Mouse (Mus musculus): ENCODE results near the gene Ell3. TPM values are rescaled to one million over a fixed set of nuclear protein-coding genes. Genes with fewer than 3 reads are reported as not detected.

Gene Ell3
- polyA plus RNA-seq, 1 experiment = 18.1 TPM

DNA sequence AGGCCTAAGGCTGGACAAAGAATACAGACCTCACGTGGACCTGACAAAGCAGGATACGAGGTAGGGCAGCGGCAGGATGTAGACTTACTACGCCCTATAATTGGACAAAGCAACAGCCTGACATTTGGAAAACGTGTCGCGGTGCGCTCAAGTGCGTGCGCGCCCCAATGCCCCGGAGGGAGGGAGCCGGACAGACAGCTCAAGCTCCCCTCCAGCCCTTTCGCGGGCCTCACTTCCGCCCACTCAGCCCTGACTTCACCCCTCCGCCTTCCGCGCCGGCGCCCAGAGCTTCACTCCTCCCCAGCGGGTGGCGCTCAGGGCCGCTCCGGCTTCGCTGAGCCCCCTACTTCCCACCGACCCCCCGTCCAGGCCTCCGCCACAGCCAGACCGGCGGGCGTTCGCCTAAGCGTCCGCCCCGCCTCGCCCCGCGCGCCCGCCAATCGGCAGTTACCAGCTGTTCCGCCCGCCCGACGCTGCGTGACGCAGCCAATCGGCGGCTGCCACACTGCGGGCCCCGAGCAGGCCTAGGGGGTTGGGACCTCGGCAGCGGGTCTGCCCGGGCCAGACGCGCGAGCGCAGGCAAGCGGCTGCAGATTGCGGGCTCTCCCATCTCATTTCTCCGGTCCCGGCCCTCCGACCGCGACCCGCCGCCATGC is 30.6 kb downstream of the Ell3 start, which contains the start of the genes Pdia3 and Catsper2:
Pdia3 (plus strand) TSS at position 389 of the 656 bp plus-strand sequence.
Catsper2 (minus strand) TSS at position 406 of the 656 bp plus-strand sequence.
- Histone ChIP-seq H3K36me3 (ENCODE audit: control insufficient read depth, insufficient read depth, low read length, poor library complexity, severe bottlenecking) (peaks cover 28% of the 10 kb centered on the region), H3K9me3 (replicated peaks; ENCODE audit: control insufficient read depth, insufficient read depth, low read length, poor library complexity, severe bottlenecking) (no peaks in the 10 kb centered on the region), H3K4me3 (ENCODE audit: low read depth, low read length) (peak within 1 kb of the TSS; percentile 100), H3K4me1 (ENCODE audit: control insufficient read depth, insufficient read depth, low read length) (no peaks in the 10 kb centered on the region), H3K9ac (ENCODE audit: low read depth, poor library complexity, severe bottlenecking) (peak within 1 kb of the TSS; percentile 96), H3K27me3 (ENCODE audit: control insufficient read depth, insufficient read depth, low read length, poor library complexity, severe bottlenecking) (no peaks in the 10 kb centered on the region), H3K27ac (ENCODE audit: insufficient read depth, low read length) (peak within 1 kb of the TSS; percentile 88)
- peak; percentile 76 for TF ChIP-seq POLR2A (IDR thresholded peaks at IDR 0.05; ENCODE audit: insufficient read depth, low read length)
- 0 out of 2 replicates have a peak, but pooled peaks have one; percentile 43 for TF ChIP-seq EP300 (IDR thresholded peaks at IDR 0.05; ENCODE audit: insufficient read depth, low read depth, low read length)
- no peak for TF ChIP-seq CTCF (IDR thresholded peaks at IDR 0.05; ENCODE audit: low read depth, low read length)

DNA sequence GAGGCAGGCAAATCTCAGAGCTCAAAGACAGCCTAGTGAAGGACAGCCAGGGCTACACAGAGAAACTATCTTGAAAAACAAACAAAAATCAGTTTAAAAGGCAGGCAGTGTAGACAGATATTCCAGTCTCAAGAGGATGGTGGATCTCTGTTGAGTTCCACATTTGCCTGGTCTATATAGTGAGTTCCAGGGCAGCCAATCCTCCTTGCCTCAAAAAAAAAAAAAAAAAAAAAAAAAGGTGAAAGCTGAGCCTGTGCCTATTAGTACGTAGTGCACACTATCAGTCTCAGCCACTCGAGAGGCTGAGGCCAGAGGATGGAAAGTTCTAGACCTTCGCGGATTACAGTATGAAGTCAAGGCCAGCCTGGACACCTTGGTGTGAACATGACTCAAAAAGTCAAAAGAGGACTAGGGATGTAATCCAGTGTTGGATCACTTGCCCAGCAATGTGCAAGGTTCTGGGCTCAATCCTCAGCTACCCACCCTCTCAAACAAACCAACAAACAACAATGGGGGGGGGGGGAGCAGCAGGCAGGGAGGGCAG is 31.2 kb downstream of the Ell3 start:
- Histone ChIP-seq H3K27ac (ENCODE audit: insufficient read depth, low read length) (peak overlapping the region; percentile 78), H3K9me3 (replicated peaks; ENCODE audit: control insufficient read depth, insufficient read depth, low read length, poor library complexity, severe bottlenecking) (no peaks in the 10 kb centered on the region), H3K4me1 (ENCODE audit: control insufficient read depth, insufficient read depth, low read length) (no peaks in the 10 kb centered on the region), H3K4me3 (ENCODE audit: low read depth, low read length) (peak overlapping the region; percentile 80), H3K36me3 (ENCODE audit: control insufficient read depth, insufficient read depth, low read length, poor library complexity, severe bottlenecking) (peaks cover 24% of the 10 kb centered on the region), H3K27me3 (ENCODE audit: control insufficient read depth, insufficient read depth, low read length, poor library complexity, severe bottlenecking) (no peaks in the 10 kb centered on the region), H3K9ac (ENCODE audit: low read depth, poor library complexity, severe bottlenecking) (peak overlapping the region; percentile 96)
- TF ChIP-seq POLR2A (IDR thresholded peaks at IDR 0.05; ENCODE audit: insufficient read depth, low read length) (no peak), CTCF (IDR thresholded peaks at IDR 0.05; ENCODE audit: low read depth, low read length) (no peak), EP300 (IDR thresholded peaks at IDR 0.05; ENCODE audit: insufficient read depth, low read depth, low read length) (no peak)

DNA sequence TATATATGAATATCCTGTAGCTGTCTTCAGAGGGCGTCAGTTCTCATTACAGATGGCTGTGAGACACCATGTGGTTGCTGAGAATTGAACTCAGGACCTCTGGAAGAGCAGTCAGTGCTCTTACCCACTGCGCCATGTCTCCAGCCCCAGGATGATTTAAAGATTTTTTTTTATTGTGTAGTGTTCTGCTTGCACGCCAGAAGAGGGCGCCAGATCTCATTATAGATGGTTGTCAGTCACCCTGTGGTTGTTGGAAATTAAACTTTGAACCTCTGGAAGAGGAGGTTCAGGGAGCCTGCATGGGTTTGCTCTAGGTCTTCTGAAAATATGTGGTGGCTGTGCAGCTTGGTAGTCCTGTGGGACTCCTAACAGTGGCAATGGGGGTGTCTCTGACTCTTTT is 35.9 kb downstream of the Ell3 start:
- no peaks in the 10 kb centered on the region for H3K9me3 ChIP-seq (replicated peaks; ENCODE audit: control insufficient read depth, insufficient read depth, low read length, poor library complexity, severe bottlenecking)
- no peaks in the 10 kb centered on the region for H3K36me3 ChIP-seq (ENCODE audit: control insufficient read depth, insufficient read depth, low read length, poor library complexity, severe bottlenecking)
- no peak overlapping the region for H3K9ac ChIP-seq (ENCODE audit: low read depth, poor library complexity, severe bottlenecking)
- no peak overlapping the region for H3K4me3 ChIP-seq (ENCODE audit: low read depth, low read length)
- no peaks in the 10 kb centered on the region for H3K27me3 ChIP-seq (ENCODE audit: control insufficient read depth, insufficient read depth, low read length, poor library complexity, severe bottlenecking)
- no peak for TF ChIP-seq EP300 (IDR thresholded peaks at IDR 0.05; ENCODE audit: insufficient read depth, low read depth, low read length)
- TF ChIP-seq CTCF (IDR thresholded peaks at IDR 0.05; ENCODE audit: low read depth, low read length) = peak; percentile 1
- no peak overlapping the region for H3K27ac ChIP-seq (ENCODE audit: insufficient read depth, low read length)
- H3K4me1 ChIP-seq (ENCODE audit: control insufficient read depth, insufficient read depth, low read length) = no peaks in the 10 kb centered on the region

DNA sequence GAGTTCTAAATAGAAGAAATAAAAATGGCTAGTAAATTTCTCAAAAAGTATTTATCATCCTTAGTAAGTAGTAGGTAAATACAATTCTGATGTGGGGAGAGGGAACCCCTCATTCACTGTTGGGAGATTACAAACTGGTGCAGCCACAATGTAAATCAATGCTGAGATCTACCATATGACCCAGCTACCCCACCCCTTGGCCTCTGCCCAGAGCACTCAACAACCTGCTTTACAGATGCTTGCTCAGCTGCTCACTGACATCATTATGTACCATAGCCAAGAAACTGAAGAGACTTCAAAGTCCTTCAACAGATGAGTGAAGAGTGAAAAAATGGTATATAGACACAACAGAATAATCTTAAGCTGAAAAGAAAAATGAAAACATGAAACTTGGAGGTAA is 40.8 kb downstream of the Ell3 start:
- Histone ChIP-seq H3K27me3 (ENCODE audit: control insufficient read depth, insufficient read depth, low read length, poor library complexity, severe bottlenecking) (no peaks in the 10 kb centered on the region), H3K36me3 (ENCODE audit: control insufficient read depth, insufficient read depth, low read length, poor library complexity, severe bottlenecking) (no peaks in the 10 kb centered on the region), H3K27ac (ENCODE audit: insufficient read depth, low read length) (no peak overlapping the region), H3K4me1 (ENCODE audit: control insufficient read depth, insufficient read depth, low read length) (no peaks in the 10 kb centered on the region), H3K9ac (ENCODE audit: low read depth, poor library complexity, severe bottlenecking) (no peak overlapping the region), H3K9me3 (replicated peaks; ENCODE audit: control insufficient read depth, insufficient read depth, low read length, poor library complexity, severe bottlenecking) (no peaks in the 10 kb centered on the region), H3K4me3 (ENCODE audit: low read depth, low read length) (no peak overlapping the region)
- TF ChIP-seq EP300 (IDR thresholded peaks at IDR 0.05; ENCODE audit: insufficient read depth, low read depth, low read length) (no peak), CTCF (IDR thresholded peaks at IDR 0.05; ENCODE audit: low read depth, low read length) (no peak), POLR2A (IDR thresholded peaks at IDR 0.05; ENCODE audit: insufficient read depth, low read length) (no peak)

DNA sequence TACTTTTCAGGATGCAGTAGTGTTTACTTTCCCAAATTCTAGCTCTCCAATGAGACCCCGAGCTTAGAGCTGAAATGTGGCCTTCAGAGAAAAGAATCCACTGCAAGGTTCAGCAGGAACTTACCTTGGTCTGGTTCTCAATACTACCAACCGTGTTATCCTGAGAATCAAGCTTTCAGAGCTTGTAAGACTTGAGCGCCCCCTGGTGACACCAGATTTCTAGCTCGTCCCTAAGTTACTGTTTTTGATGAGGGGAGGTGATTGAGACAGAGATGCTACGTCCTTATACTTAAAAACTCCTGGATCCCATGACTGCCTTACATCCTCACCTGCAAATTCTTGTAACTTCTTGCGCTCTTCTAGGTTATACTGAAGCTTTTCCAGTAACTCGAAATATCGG is 47.5 kb downstream of the Ell3 start:
- H3K9me3 ChIP-seq (replicated peaks; ENCODE audit: control insufficient read depth, insufficient read depth, low read length, poor library complexity, severe bottlenecking) = no peaks in the 10 kb centered on the region
- no peak for TF ChIP-seq POLR2A (IDR thresholded peaks at IDR 0.05; ENCODE audit: insufficient read depth, low read length)
- TF ChIP-seq CTCF (IDR thresholded peaks at IDR 0.05; ENCODE audit: low read depth, low read length) = no peak
- TF ChIP-seq EP300 (IDR thresholded peaks at IDR 0.05; ENCODE audit: insufficient read depth, low read depth, low read length) = no peak
- no peak overlapping the region for H3K9ac ChIP-seq (ENCODE audit: low read depth, poor library complexity, severe bottlenecking)

More for the DNA sequence above, 47.5 kb downstream of the Ell3 start:
- Histone ChIP-seq H3K27ac (ENCODE audit: insufficient read depth, low read length) (no peak overlapping the region), H3K27me3 (ENCODE audit: control insufficient read depth, insufficient read depth, low read length, poor library complexity, severe bottlenecking) (no peaks in the 10 kb centered on the region), H3K36me3 (ENCODE audit: control insufficient read depth, insufficient read depth, low read length, poor library complexity, severe bottlenecking) (no peaks in the 10 kb centered on the region), H3K4me1 (ENCODE audit: control insufficient read depth, insufficient read depth, low read length) (no peaks in the 10 kb centered on the region), H3K4me3 (ENCODE audit: low read depth, low read length) (no peak overlapping the region)

Other genes starting within 250 kb of the Ell3 start
- gene Trp53bp1, start 172.9 kb downstream of the Ell3 start, polyA plus RNA-seq (2011; ENCODE audit: insufficient read depth, insufficient read length, low read depth, missing spikeins) = 76.2 and 101 TPM in 2 replicates
- 5.3 and 9.2 TPM in 2 replicates for gene Map1a, start 154.7 kb downstream of the Ell3 start, polyA plus RNA-seq (2011; ENCODE audit: insufficient read depth, insufficient read length, low read depth, missing spikeins)
- gene Ppip5k1, start 88.9 kb downstream of the Ell3 start, polyA plus RNA-seq (2011; ENCODE audit: insufficient read depth, insufficient read length, low read depth, missing spikeins) = 14.9 TPM in 2 replicates
- gene Ckmt1, start 86.6 kb downstream of the Ell3 start, polyA plus RNA-seq (2011; ENCODE audit: insufficient read depth, insufficient read length, low read depth, missing spikeins) = 23.2 and 28.4 TPM in 2 replicates
- not detected in 2 replicates for gene Strc, start 57.1 kb downstream of the Ell3 start, polyA plus RNA-seq (2011; ENCODE audit: insufficient read depth, insufficient read length, low read depth, missing spikeins)
- 486 and 515 TPM in 2 replicates for gene Pdia3, start 30.5 kb downstream of the Ell3 start, polyA plus RNA-seq (2011; ENCODE audit: insufficient read depth, insufficient read length, low read depth, missing spikeins)
- 1.9 and 2.5 TPM in 2 replicates for gene Catsper2, start 30.5 kb downstream of the Ell3 start, polyA plus RNA-seq (2011; ENCODE audit: insufficient read depth, insufficient read length, low read depth, missing spikeins)
- 367 and 428 TPM in 2 replicates for gene Serf2, start 4.9 kb upstream of the Ell3 start, polyA plus RNA-seq (2011; ENCODE audit: insufficient read depth, insufficient read length, low read depth, missing spikeins)
- gene Hypk, start 9.0 kb upstream of the Ell3 start, polyA plus RNA-seq (2011; ENCODE audit: insufficient read depth, insufficient read length, low read depth, missing spikeins) = 102 and 107 TPM in 2 replicates
- gene Serinc4, start 12.5 kb upstream of the Ell3 start, polyA plus RNA-seq (2011; ENCODE audit: insufficient read depth, insufficient read length, low read depth, missing spikeins) = 0.27 TPM in 1 of 2 replicates, not detected in the other
- gene Mfap1b, start 29.8 kb upstream of the Ell3 start, polyA plus RNA-seq (2011; ENCODE audit: insufficient read depth, insufficient read length, low read depth, missing spikeins) = 25.9 and 28.0 TPM in 2 replicates
- 22.0 and 22.8 TPM in 2 replicates for gene Mfap1a, start 62.4 kb upstream of the Ell3 start, polyA plus RNA-seq (2011; ENCODE audit: insufficient read depth, insufficient read length, low read depth, missing spikeins)
- gene Wdr76, start 62.4 kb upstream of the Ell3 start, polyA plus RNA-seq (2011; ENCODE audit: insufficient read depth, insufficient read length, low read depth, missing spikeins) = 40.6 and 41.2 TPM in 2 replicates

Data from ES-Bruce4 (cell line).